Mouse (Mus musculus): Measurements from ENCODE around the gene Anxa9. TPM values are rescaled to one million over a fixed set of nuclear protein-coding genes. Genes with fewer than 3 reads are reported as not detected.

Gene Anxa9
- polyA plus RNA-seq, 1 experiment: 1.2 TPM

DNA sequence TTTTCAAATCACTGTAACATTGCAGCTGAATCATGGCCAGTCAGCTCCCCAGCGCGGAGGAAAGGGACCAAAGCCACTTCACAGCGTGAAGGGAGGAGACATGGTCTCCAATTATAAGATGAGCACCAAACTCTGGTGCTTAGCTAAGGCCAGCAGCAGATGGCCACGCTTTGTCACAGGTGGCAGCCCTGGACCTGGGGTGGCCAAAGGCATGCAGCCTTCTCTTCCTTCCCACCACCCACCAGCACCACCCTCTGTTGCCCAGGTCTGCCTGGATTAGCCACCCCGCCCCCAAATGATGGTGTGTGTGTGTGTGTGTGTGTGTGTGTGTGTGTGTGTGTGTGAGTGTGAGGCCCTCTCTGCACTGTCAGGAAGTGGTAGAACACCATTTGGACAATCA lies 33.5 kb downstream of the Anxa9 start:
- Histone ChIP-seq H3K27me3 (ENCODE audit: control insufficient read depth, insufficient read depth, low read length) (no peaks in the 10 kb centered on the region), H3K4me1 (ENCODE audit: control insufficient read depth, insufficient read depth, low read length) (peaks cover 49% of the 10 kb centered on the region), H3K27ac (ENCODE audit: insufficient read depth, low read length) (peak overlapping the region; percentile 95), H3K4me3 (replicated peaks; ENCODE audit: insufficient read depth, low read depth, low read length) (no peak overlapping the region)
- TF ChIP-seq CTCF (IDR thresholded peaks at IDR 0.05; ENCODE audit: borderline replicate concordance, insufficient read depth, low read depth, low read length): no peak
- TF ChIP-seq POLR2A (IDR thresholded peaks at IDR 0.05; ENCODE audit: borderline replicate concordance, insufficient read depth, low read length): no peak
- peak; percentile 93 to 98 for DNase-seq
- WGBS: 10% methylated on average over 5 of the region's 5 CpGs

DNA sequence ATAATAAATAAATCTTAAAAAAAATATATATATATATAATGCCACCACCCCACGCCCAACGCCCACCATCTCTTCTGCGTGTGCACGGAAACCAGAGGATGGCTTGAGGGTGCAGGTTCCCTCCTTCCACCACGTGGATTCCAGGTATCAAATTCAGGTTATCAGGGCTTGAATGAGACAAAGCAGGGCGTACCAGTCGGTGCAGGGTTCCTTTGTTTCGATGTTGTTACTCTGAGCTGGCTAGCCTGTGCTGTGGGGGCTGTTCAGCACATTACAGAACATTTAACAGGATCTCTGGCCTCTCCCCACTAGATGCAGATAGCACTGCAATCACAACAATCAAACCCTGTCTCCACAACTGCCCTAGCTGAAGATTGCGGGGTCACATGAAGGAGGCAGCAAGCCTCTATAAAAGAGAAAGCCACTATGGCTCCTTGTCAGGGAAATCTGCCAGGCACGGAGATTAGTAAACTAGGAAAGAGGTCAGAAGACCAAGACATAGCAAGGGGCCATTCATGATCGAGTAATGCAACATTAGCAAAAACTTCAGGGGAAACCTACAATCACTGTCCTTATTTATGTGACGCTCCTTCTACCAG lies 36.1 kb downstream of the Anxa9 start:
- Histone ChIP-seq H3K4me3 (replicated peaks; ENCODE audit: insufficient read depth, low read depth, low read length) (no peak overlapping the region), H3K27me3 (ENCODE audit: control insufficient read depth, insufficient read depth, low read length) (no peaks in the 10 kb centered on the region), H3K4me1 (ENCODE audit: control insufficient read depth, insufficient read depth, low read length) (peaks cover 34% of the 10 kb centered on the region), H3K27ac (ENCODE audit: insufficient read depth, low read length) (peak overlapping the region; percentile 59)
- no peak for DNase-seq
- TF ChIP-seq POLR2A (IDR thresholded peaks at IDR 0.05; ENCODE audit: borderline replicate concordance, insufficient read depth, low read length) (no peak), CTCF (IDR thresholded peaks at IDR 0.05; ENCODE audit: borderline replicate concordance, insufficient read depth, low read depth, low read length) (no peak)
- WGBS: 69% methylated on average over 12 of the region's 12 CpGs

DNA sequence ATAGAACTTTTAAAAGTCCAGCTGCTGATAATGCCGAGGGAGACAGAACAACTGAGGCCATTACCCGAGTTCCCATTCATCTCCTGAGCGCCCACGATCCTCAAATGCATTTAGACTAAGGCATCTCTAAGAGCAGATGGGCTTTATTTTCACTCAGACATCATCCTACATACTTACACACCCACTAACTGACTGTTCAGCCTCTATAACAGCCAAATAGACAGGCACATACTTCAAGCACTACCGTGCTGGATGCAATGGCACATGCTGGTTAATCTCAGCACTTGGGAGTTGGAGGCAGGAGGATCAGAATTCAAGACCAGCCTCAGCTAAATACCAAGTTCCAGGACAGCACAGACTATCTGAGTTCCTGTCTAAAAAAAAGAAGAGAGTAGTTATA lies 37.2 kb downstream of the Anxa9 start:
- no peak overlapping the region for H3K4me3 ChIP-seq (replicated peaks; ENCODE audit: insufficient read depth, low read depth, low read length)
- WGBS: 84% methylated on average over 5 of the region's 5 CpGs
- H3K4me1 ChIP-seq (ENCODE audit: control insufficient read depth, insufficient read depth, low read length): peaks cover 28% of the 10 kb centered on the region
- no peak for DNase-seq
- H3K27ac ChIP-seq (ENCODE audit: insufficient read depth, low read length): no peak overlapping the region
- H3K27me3 ChIP-seq (ENCODE audit: control insufficient read depth, insufficient read depth, low read length): no peaks in the 10 kb centered on the region
- TF ChIP-seq POLR2A (IDR thresholded peaks at IDR 0.05; ENCODE audit: borderline replicate concordance, insufficient read depth, low read length): no peak

DNA sequence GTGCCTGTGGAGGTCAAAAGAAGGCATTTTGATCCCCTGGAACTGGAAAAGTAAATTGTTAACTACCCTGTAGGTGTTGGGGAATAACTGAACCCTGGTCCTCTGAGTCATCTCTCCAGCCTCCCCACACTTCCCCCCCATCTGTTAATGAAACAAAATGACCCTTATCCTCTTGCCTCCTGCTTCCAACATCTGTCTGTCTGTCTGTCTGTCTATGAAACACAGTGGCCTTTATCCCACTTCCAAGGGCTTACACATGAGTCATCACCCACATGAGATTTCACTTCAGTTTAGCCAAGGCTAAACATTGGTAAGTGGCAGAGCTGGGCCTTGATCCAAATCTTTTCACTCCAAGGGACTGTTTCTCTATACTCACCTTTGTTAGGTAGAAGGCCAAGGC lies 39.1 kb downstream of the Anxa9 start:
- Histone ChIP-seq H3K4me3 (replicated peaks; ENCODE audit: insufficient read depth, low read depth, low read length) (no peak overlapping the region), H3K4me1 (ENCODE audit: control insufficient read depth, insufficient read depth, low read length) (peaks cover 14% of the 10 kb centered on the region), H3K27ac (ENCODE audit: insufficient read depth, low read length) (no peak overlapping the region), H3K27me3 (ENCODE audit: control insufficient read depth, insufficient read depth, low read length) (no peaks in the 10 kb centered on the region)
- no peak for DNase-seq
- TF ChIP-seq CTCF (IDR thresholded peaks at IDR 0.05; ENCODE audit: borderline replicate concordance, insufficient read depth, low read depth, low read length): no peak
- no peak for TF ChIP-seq POLR2A (IDR thresholded peaks at IDR 0.05; ENCODE audit: borderline replicate concordance, insufficient read depth, low read length)

DNA sequence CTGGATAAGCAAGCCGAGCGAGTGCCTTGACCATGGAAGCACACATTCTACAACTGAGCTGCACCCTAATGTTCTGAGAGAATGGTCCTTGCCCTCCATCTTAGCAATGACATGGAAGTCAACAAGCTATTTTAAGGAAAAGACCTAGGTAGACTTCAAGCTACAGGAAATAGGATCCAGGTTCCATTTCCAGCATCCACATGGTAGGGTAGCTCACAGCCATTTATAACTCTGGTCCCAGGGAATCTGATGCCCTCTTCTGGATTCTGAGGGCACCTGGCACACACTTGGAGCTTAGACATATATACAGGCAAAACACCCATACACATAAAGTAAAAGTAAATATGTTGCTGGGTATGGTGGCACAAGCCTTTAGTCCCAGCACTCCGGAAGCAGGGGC lies 40.9 kb downstream of the Anxa9 start:
- TF ChIP-seq POLR2A (IDR thresholded peaks at IDR 0.05; ENCODE audit: borderline replicate concordance, insufficient read depth, low read length): no peak
- no peak for TF ChIP-seq CTCF (IDR thresholded peaks at IDR 0.05; ENCODE audit: borderline replicate concordance, insufficient read depth, low read depth, low read length)
- no peaks in the 10 kb centered on the region for H3K27me3 ChIP-seq (ENCODE audit: control insufficient read depth, insufficient read depth, low read length)
- no peak overlapping the region for H3K4me3 ChIP-seq (replicated peaks; ENCODE audit: insufficient read depth, low read depth, low read length)
- WGBS: 92% methylated on average over 3 of the region's 3 CpGs
- DNase-seq: no peak
- peaks cover 5% of the 10 kb centered on the region; the same call in 1 of the 2 replicates for H3K4me1 ChIP-seq (ENCODE audit: control insufficient read depth, insufficient read depth, low read length)
- H3K27ac ChIP-seq (ENCODE audit: insufficient read depth, low read length): no peak overlapping the region

DNA sequence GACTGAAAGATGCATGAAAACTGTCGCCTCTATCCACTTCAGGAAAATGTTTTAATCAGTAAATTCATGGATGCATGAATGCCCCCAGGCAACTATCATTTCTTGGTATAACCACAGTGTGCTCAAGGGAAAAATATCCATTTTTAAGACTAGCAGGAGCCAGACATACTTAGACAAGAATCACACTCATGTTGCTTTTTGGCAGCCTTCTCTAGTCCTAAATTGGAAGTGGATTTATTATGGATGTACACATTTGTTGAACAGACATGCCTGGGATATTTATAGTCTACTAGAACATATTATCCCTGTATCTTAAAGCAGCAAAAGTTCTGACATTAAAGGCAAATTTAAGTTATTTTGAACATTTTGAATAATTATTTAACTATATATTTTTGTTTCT lies 42.3 kb downstream of the Anxa9 start:
- Histone ChIP-seq H3K4me3 (replicated peaks; ENCODE audit: insufficient read depth, low read depth, low read length) (no peak overlapping the region), H3K4me1 (ENCODE audit: control insufficient read depth, insufficient read depth, low read length) (no peaks in the 10 kb centered on the region; the same call in 1 of the 2 replicates), H3K27me3 (ENCODE audit: control insufficient read depth, insufficient read depth, low read length) (no peaks in the 10 kb centered on the region), H3K27ac (ENCODE audit: insufficient read depth, low read length) (no peak overlapping the region)
- TF ChIP-seq CTCF (IDR thresholded peaks at IDR 0.05; ENCODE audit: borderline replicate concordance, insufficient read depth, low read depth, low read length) (no peak), POLR2A (IDR thresholded peaks at IDR 0.05; ENCODE audit: borderline replicate concordance, insufficient read depth, low read length) (no peak)
- no peak for DNase-seq
- WGBS: 67% methylated on average over 1 of the region's 1 CpGs

DNA sequence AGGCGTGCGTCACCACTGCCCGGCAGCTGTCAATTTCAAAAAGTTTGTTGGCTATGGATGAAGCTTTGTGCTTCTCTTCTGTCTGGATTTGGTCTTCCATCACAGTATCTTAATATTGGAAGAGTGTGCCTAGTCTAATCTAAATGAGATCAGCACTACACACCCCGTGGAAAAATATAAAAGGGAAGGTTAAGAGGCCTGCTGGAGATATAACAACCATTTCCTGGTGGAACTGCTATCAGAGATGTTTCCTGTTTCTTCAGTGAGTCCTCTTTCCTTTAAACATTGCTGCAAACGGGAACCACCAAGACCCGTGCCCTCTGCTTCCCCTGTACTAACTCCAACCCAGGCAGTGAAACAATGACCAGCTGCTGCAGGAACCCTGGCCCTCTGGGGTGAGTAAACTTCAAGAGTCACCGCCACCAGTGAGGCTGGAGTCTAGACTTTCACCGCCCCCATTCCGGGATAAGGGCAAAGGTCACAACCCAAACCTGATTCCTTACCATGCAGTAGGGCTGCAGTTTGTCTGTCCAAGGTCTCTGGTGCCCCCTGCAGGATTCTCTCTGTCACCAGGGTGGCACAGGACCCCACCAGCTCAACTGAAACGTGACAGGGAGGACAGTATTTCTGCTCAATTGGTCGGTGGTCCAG lies 43.8 kb downstream of the Anxa9 start:
- Histone ChIP-seq H3K4me1 (ENCODE audit: control insufficient read depth, insufficient read depth, low read length) (no peaks in the 10 kb centered on the region; the same call in 1 of the 2 replicates), H3K27me3 (ENCODE audit: control insufficient read depth, insufficient read depth, low read length) (no peaks in the 10 kb centered on the region), H3K4me3 (replicated peaks; ENCODE audit: insufficient read depth, low read depth, low read length) (no peak overlapping the region), H3K27ac (ENCODE audit: insufficient read depth, low read length) (no peak overlapping the region)
- TF ChIP-seq CTCF (IDR thresholded peaks at IDR 0.05; ENCODE audit: borderline replicate concordance, insufficient read depth, low read depth, low read length) (peak; percentile 69), POLR2A (IDR thresholded peaks at IDR 0.05; ENCODE audit: borderline replicate concordance, insufficient read depth, low read length) (no peak)
- 52% methylated on average over 11 of the region's 11 CpGs for WGBS
- DNase-seq: peak; percentile 55 to 70

DNA sequence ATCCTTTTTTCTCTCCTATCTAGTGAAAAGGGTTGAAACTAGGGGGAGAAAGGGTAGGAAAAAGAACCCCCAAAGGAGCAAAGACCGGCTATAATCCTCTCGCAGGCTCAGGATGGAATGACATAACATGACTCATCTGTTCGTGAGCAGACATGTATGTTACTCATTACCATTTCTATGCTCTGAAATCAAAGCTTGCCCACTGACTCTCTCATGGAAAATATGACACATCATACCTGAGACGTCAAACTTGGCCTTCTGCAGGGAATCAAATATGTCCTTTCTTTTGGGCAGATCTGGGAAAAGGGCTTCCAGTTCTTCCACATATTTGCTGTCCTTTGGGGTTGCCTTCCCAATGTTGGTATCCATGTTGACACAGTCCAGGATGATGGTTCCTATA lies 45.0 kb downstream of the Anxa9 start:
- no peak overlapping the region for H3K4me3 ChIP-seq (replicated peaks; ENCODE audit: insufficient read depth, low read depth, low read length)
- 94% methylated on average over 4 of the region's 4 CpGs for WGBS
- no peaks in the 10 kb centered on the region for H3K27me3 ChIP-seq (ENCODE audit: control insufficient read depth, insufficient read depth, low read length)
- DNase-seq: no peak
- no peak for TF ChIP-seq CTCF (IDR thresholded peaks at IDR 0.05; ENCODE audit: borderline replicate concordance, insufficient read depth, low read depth, low read length)
- TF ChIP-seq POLR2A (IDR thresholded peaks at IDR 0.05; ENCODE audit: borderline replicate concordance, insufficient read depth, low read length): no peak
- H3K27ac ChIP-seq (ENCODE audit: insufficient read depth, low read length): no peak overlapping the region
- no peaks in the 10 kb centered on the region for H3K4me1 ChIP-seq (ENCODE audit: control insufficient read depth, insufficient read depth, low read length)
